Mouse (Mus musculus): ENCODE data around the gene Rheb.
"Not testable (repeated sequence)": the region's sequence is repeated elsewhere in the genome, so short reads cannot be mapped to it uniquely, and the experiment has no call there.

The Rheb gene

DNA sequence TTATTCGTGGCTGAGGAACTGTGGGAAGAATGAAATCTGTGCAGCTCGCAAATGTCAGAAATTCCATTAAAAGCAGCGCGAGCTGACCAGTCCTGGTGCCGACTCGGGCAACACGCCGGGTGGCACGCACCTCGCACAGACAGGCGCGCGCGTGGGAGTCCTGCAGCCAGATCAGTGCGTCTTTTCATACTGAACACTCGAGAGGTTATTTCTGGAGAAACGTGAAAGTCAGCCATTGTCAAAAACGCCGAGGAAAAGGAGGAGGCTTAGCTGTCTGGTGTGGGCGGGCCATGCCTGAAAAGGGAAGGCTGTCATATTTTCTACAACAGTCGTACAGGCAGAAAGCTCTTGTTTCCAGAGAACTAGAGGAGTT lies 665 bp upstream of the Rheb start:
- CTCF ChIA-PET, result no interaction called here

DNA sequence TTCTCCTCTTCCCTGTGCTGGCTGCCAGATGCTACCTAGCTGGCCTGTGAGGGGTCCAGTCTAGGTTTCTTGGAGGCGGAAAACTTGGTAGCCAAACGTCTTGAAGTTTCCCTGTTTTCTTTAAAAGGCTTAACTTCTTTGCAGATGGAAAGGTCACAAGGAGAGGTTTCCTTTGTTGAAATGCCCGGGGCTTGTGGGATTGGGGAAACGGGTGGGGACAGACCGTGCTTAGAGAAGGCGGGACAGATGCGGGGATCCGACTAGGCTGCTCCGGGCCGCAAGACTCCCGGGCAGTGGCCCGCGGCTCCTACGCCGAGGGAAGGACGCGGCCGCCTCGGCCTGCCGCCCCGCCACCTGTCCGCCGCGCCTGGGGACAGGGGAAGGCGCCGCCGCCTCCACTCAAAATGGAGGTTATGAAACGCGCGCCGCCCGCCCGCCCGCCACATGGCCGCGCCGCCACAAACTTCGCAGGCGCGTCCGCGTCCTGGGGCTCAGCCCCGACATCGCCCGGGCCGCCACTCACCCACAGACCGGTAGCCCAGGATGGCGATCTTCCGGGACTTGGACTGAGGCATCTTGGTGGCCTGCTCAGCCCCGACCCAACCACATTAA lies 656 bp downstream of the Rheb start:
- CTCF ChIA-PET, result interaction anchor here (0.6 kb wide), 1 partner anchor 1148 kb away, joined by 4 read pairs; no protein-coding TSS in a partner anchor

DNA sequence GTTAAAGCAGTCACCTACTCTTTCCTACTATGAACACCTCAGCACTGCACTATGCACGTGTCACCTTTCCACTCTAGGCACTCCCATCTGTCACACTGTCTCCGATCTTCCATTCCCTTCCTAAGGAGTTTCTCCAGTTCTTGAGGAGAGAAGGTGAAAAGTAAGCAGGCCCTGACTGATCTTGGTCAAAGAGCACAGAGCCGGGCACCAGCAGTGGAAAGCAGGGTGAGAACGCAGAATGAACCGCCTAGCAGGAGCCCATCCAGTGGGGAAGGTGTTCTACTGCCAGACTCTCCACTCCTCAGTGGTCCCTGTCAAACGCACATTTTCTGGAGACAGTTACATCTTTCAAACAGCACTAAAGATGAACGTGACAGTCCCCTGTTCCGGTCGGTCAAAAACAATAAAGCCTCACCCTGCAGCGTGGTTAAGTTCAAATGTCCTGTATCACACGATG lies 1.4 kb downstream of the Rheb start:
- CTCF ChIA-PET, result no interaction called here

- CTCF ChIA-PET, result no interaction called here
Measured at GRCm38 (mm10) chr5:24834491-24834890, 7.9 kb downstream of the Rheb start.

DNA sequence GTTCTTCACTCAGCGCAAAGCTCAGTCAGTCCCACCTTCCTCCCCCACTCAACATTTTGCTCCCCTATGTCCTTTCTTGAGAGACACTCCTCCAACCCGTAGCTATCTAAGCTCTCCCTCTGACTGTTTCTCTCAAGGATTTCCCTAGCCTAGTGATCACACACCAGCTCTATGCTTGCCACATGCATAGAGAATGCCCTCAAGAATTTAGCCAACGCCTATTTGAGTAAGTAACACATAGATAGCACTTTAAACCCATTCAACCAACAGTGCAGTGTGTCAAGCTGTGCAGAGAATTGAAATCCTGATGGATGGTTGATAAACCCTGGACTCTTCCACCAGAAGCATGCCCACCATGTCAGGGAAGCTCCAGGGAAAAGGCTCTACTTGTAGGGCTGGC lies 10.5 kb downstream of the Rheb start:
- CTCF ChIA-PET, result no interaction called here

- CTCF ChIA-PET, result no interaction called here
Measured at GRCm38 (mm10) chr5:24828446-24828845, 14.0 kb downstream of the Rheb start.

DNA sequence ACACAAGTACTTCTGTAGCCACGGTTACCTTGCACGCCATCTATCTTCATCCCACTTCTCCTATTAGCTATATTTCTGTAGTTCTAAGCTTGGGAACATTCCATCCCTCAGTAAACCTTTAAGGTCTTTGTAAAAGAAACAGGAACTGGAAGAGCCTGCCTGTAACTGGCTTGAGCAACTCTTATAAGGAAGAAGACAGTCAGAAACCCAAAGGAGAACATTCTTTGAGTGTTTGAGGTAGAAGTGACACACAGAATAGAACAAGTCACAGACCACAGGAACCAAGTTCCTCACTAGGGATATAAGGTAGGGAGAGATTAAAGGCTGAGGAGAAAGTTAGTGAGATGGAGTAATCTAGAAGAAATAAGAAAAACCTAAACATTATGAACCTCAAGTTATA lies 15.3 kb downstream of the Rheb start:
- CTCF ChIA-PET, result no interaction called here

DNA sequence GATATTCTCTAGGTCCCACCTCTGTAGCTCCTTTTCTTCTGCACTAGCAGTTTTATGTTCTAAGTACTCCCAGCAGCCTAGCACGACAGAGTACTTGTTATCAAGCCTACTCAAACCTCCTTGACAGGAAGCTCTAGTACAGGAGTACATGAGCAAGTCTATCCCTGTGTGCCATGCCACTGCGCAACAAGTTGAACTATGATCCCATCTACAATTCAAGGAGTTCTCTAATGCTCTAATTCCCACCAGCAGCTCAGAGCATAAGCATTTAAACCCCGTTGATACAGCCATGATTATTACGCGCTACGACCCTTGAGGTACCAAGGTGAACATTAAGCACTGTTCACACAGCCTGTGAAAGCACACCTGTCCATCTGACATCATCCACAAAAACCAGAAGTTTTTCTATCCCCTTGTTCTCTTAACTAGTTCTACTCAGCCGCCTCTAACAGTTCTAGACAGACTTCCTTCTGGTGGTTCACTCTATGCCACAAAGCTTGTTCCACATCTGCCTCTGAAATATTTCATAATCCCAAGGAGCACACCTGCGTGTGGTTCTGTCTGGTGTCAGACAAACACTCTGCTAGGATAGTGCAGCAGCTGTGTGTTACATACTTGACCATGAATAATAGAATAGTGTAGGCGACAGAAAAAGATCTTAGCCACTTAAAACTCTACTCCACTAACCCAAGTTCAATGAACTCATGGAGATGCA lies 16.2 kb downstream of the Rheb start:
- CTCF ChIA-PET, result no interaction called here

- CTCF ChIA-PET, result no interaction called here
Measured at GRCm38 (mm10) chr5:24825365-24826055, 16.9 kb downstream of the Rheb start.

DNA sequence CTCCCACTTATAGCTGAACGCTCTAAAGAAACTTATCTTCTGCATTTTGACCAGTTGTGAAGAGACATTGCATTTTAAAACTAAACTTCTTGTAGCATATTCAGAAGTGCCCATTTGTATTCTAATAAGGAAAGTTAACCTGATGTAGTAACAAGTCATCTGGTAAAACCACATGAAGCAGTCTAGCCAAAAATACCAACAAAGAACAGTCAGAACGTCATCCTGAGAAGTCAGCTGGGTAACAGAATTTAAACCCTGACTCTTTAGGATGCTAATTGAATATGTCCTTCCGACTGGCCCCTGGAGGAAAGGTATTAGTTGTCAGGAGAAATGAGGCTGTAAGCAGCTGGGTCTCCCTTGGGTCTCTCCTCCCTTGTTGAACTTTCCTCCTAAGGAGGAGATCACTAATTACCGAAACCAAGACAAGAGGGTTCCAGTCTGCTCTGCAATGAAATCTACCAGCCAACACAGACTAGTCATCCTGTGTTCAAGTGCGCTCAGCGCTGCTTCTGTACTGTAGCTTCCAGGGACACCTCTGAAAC lies 18.5 kb downstream of the Rheb start:
- CTCF ChIA-PET, result no interaction called here

DNA sequence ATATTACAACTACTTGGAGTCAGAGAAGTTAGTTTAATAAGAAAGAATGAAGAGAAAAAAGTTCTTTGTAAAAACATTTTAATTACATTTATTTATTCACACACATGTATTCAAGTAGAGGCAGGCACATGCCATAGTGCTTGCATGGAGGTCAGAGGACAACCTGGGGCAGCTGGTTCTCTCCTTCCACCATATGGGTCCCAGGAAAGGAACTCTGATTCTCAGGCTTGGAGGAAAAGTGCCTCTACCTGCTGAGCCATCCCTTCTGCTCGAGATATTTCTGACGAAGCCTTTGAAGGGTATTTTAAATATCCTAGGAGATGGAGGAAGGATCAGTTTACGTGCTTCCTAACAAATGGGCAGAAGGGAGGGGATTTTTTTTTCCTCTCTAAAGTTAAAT lies 19.6 kb downstream of the Rheb start:
- CTCF ChIA-PET, result no interaction called here

DNA sequence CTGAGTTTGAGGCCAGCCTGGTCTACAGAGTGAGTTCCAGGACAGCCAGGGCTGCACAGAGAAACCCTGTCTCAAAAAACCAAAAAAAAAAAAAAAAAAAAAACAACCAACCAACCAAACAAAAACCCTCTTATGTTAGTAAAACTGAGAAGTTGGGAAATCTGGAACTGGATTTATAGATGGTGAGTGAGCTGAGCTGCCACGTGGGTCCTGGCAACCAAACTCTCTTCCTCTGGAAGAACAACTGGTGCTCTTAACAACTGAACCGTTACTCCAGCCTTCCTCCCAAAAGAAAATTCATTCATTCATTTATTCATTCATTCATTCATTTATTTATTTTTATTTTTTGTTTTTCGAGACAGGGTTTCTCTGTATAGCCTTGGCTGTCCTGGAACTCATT lies 20.2 kb downstream of the Rheb start:
- CTCF ChIA-PET, result not testable (repeated sequence)

- CTCF ChIA-PET, result no interaction called here
Measured at GRCm38 (mm10) chr5:24821403-24821841, 21.0 kb downstream of the Rheb start.

DNA sequence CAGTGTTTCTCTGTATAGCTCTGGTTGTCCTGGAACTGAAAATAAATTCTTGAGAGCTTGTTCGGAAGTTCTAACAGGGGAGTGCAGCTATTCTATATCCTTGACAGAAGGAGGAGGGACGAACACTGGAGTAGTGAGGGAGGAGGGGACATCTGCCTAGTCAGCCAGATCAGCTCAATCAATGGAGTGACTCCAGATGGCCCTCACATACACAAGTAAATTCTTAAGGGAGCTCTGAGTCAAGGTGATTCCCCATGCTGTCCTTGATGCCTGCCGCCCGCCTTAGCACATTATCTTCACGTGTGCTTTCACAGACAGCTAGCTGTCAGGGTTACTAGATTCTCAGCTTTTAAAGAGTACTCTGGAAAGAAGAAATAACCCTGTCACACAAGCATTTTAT lies 21.8 kb downstream of the Rheb start:
- CTCF ChIA-PET, result no interaction called here

DNA sequence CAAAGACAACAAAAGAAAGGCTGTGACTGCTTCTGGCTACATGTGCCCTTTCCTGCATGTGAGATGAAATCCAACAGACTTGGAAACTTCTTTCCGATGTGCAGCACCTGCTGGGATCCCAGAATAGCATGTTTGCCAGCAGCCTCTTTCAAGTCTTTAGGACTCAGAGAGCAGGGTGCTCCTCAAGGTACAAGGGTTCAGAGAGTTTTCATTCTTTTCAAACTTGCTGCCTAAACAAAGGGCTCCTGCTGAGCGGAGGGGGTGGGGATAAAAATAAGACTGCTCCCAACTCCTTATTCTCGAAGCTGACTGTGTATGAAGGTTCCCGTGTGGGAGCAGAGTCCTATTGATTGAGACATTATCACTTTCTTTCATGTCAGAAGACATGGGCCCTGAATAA lies 25.2 kb downstream of the Rheb start:
- CTCF ChIA-PET, result no interaction called here

- CTCF ChIA-PET, result no interaction called here
Measured at GRCm38 (mm10) chr5:24813946-24814345, 28.5 kb downstream of the Rheb start.

DNA sequence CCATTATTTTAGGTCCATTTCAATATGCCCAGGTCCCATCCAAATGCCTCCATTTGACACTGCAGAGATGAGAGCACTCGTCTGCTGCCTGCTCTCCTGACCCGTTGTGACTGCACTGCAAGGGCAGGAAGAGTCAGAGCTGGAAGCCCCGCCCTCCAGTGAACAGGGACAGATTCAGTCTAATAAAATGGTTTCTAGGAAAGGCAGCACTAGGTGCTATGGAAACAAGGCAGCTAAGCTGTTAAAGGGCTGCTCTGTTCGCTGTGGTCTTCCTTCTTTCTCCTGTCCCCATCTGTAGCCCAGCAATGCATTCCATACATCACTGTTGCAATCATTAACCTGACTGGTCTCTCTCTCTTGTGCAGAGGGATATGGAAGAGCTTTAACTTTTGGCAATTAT lies 29.4 kb downstream of the Rheb start:
- CTCF ChIA-PET, result no interaction called here

- CTCF ChIA-PET, result no interaction called here
Measured at GRCm38 (mm10) chr5:24805222-24805621, 37.2 kb downstream of the Rheb start.

DNA sequence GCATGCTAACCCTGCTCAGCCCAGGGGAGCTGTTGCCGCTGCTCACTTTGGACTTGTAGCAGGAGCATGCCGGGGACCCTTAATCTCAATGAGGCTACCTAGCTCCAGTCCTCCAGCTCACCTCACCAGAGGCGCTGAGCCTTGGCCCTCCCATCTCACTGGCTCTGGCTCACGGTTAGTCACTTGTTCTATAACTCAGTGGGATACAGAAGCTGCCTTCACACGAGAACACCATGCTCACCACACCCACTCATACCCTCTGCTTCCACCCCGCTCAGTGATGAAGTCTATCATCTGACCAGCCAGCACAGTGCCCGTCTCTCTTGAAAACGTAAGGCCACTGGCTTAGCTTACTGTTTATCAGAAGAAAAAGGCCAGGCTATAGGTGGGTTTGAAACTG lies 37.8 kb downstream of the Rheb start:
- CTCF ChIA-PET, result no interaction called here

GRCm38 (mm10) chr5:24801841-24802624 lies 40.4 kb downstream of the Rheb start:
- CTCF ChIA-PET, result no interaction called here

DNA sequence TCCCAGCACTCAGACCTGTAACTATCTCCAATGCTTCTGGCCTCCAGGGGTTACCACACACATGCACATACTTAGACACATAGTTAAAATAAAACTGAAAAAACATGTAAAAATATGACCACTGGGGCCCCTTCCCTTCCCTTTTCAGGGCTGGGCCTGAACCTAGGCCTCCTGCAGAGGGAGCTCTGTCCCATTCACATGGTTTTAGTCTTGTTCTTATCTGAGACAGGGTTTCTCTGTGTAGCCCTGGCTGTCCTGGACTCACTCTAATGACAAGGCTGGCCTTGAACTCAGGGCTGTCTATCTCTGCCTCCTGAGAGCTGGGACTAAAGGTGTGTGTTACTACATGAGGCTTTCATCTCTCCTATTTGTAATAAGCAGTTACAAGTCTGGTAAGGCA lies 42.0 kb downstream of the Rheb start:
- CTCF ChIA-PET, result no interaction called here

DNA sequence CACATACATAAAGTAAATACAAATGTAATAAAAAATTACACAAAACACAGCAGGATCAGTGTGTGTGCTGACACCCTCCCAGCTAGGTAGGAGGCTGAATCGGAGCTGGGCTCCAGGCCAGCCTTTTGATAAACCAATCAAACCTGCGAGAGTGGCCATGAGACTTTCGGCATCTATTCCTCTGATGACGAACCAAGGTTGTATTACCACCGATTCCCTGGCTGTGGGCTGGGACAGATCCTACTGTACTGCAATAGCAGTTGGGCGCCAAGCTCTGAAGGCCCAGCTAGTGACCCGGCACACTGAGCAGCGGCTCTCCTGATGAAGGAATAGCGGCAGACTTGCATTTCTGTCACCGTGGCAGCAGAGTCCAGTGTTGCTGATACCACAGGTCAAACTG lies 43.8 kb downstream of the Rheb start:
- CTCF ChIA-PET, result interaction anchor here (0.7 kb wide), 1 partner anchor 105 kb away, joined by 3 read pairs; no protein-coding TSS in a partner anchor

All from spleen, embryonic (tissue).